Mouse (Mus musculus) kidney, postnatal 36 days (tissue): Measurements from ENCODE around the gene Cdc42ep2.

Experiments used
- DNase-seq, 2 experiments: peaks; one replicate each; pipeline ENCODE4 v3.0.0; 2021 to 2022; ENCODE audit warnings: mixed read lengths in 2 of 2

Gene Cdc42ep2

DNA sequence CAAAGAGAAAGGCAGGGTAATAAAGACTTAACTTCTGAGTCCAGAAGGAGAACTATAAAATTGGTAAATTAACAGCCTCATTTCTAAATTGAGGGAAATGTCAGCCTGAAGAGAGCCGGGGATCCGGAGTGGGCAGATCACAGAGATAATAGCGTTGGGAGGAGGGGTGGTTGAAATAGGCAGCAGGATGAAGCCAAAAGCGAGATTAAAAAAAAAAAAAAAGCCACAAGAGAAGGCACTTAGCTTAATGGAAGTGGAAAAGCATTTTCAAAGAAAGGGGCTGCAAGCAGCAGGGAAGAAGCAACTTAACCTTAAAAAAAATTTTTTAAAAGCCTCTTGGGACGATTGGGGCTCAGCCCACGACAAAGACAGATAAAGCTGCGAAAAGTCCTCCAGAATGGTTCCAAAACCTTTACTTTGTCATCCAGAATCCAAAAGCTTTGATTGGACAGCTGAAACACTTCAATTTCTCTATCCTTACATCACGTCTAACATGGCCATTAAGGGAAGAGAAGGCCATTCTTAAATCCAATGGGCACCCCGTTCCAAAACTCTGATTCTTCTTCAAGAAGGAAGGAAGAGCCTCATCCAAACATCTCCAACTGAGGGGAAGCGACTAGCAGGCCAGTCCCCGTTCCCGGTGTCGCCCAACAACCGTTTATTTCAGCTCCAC lies 13.1 kb downstream of the Cdc42ep2 start:
- no peak for DNase-seq

DNA sequence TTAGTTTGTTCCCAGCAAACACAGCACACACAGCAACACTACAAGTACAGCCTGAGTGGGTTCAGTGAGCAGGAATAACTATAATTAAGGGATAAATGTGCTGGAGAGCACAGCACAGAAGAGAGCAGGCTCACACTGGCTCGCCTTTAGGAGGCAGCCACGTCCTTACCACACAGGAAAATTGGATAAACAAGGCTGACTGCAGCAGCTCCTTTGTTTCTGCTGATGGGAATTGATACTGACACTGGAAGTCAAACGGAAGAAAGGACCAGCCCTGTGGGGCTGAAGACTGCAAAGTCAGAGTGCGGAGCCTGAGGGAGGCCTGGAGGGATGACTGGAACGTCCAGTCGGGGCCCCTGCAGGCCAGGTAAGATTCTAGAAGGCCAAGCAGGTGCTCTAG lies 14.4 kb downstream of the Cdc42ep2 start:
- no peak for DNase-seq

DNA sequence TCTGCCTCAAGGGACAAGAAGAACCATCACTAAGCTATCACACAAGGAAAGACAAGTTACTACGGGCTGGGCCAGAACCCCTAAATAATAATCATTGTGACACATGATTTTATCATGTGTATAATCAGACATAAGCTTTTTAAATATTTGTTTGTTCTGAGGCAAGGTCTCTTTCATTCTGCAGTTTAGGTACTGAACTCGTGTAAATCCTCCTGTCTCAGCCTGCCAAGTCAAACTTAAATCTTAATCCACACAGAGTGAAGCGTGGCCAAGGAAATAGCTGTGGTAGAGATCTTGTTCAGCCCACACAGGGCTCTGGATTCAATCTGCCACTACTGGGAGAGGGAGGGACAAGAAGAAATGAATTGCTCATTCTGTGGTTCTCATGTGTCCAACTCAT lies 17.3 kb downstream of the Cdc42ep2 start:
- no peak for DNase-seq

DNA sequence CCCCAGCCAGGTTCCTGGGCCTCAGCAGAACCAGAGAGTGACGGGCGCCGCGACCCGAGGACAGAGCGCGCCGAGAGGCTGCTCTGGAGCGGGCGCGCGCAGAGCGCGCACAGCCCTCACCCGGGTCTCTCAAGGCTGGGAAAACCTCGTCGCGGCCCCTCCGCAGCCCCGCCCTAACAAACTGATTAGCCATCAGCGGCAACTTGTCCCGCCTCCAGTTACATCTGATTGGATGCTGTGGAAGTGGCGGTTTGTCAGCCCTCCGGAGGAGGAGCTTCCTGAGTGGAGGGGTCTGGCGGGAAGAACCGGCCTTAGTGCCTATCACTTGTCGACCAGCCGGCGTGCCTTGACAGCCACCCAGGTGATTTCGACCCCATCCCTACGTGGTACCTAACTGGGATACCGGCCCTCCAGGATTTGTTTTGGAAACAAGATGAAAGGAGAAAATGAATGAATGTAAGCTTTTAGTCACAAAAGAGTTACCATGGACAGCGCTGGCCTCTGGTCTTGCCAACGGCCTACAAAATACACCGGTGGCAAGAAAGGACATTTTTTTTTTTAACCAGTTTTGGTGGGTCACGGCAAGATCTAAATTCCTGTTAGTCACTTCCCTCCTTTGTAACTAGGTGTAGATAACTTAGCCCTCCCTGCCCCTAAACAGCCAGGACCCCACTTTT lies 30.5 kb downstream of the Cdc42ep2 start, which contains the start of gene Tigd3:
Tigd3 (minus strand) TSS at position 148 of the 677 bp plus-strand sequence.
- DNase-seq, result peak; percentile 96 to 97

DNA sequence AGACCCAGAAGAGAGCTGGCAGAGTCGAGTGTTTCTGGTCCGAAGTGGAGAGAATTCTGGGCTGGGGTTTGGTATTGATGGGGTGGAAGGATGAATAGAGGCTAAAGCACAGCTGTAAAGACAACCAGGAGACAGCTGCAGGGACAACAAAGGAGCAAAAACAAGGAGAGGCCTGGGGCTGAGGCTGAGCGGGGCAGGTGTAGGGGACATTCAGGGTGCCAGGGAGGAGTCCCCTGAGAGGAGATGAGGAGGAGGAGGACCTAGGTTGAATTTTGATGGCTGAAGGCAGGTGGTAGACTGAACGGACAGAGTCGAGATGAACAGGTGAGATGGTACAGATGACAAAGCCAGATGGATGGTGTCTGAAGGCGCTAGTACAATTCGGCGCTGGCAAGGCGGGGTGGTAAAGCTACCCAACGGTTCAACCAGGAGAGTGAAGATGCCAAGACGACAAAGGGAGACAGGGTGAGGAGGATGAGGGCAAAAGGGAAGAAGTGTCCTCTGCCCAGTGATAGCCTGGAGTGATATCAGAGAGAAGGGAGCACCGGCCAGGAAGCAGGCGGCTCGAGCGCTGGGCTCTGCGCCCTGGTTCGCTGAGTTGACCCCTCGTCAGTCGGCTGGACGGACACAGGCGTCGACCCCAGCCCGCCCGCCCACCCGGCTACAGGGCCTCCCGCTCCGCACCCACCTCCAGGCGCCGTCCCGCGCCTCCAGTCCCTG lies 31.2 kb downstream of the Cdc42ep2 start:
- no peak for DNase-seq

DNA sequence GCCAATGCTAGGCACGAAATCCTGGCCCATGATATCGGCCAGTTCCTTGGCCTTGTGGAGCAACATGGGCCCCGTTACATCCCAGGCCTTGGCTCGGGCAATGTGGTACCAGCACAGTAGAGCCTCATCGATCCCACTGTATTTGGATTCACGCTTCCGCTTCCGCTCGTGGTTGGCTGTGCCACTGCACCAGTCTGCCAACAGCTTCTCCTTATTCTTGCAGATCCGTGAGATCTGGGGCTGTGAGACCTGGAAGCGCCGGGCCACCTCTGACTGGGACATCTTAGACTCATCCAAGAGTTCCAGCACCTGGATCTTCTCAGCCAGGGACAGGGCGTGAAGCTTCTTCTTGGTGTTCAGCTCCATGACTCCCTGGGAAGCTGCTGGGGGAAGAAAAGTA lies 31.9 kb downstream of the Cdc42ep2 start:
- no peak for DNase-seq

DNA sequence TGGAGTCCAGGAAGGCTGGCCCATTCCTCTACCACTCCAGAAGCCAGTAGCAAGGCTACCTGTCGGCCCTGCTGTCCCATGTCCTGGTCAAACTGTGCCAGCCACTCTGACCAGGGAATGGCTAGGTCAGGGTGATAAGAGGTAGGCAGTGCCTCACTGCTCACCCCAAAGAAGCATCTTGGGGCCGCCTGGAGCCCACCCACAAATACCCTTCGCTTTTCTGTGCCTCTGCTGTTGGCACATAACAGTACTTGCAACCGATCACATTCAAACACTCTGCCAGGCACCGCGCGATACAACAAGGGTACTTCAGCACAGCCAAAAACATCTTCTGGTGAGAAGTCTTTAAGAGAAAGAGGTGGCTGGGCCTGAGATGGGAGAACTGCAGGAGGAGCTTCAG lies 32.4 kb downstream of the Cdc42ep2 start:
- DNase-seq, result no peak

DNA sequence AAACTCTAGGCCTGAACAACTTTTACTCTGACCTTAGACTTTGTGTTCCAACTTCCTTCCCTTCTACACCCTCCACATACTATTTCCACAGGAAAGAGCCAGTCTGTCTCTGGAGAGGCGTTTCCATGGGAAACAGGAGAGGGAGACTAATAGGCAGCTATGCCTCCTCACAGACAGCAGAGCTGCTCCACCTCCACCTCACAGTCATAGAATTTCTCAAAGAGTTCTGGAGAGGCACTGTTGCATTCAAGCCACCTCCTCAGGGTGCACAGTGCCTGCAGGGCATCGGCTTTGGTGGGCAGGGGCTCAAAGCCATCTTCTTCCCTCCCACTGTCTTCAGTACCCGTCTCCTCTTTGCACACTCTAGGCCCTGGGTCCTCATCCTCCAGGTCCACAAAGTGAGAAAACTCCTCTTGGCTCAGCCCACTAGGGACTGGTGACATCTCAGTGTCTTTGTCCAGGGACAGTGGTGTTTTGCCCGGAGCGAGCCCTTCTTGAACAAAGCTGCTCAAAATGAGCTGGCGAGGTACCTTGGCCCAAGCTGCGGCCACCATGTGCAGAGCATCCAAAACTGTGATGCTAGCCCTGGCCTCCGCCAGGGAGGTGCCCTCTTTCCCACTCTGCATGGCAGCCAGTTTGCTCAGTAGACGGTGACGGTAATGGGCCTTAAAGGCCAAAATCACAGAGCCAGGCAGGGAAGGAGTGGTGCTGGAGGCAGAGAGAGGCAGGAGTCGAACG lies 32.9 kb downstream of the Cdc42ep2 start:
- DNase-seq, result peak in 1 of 2 experiments; percentile 28

DNA sequence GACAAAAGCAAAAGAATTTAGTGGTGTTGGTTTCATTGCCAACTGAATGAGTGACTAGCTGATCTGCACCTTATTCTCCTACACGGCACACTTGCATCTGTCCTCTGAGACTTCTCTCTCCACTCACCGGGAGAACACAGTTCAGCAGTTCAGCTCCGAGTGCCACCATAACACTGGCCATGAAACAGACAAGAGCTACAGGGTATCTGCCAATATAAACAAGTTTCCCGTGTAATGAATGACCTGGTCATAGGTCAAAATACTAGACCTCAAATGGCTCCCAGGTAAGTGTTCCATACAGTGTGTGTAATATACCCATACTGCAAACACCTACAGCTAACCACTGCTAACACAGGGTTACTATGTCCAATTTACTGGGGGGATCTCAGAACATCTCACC lies 35.4 kb downstream of the Cdc42ep2 start:
- DNase-seq, result peak in 1 of 2 experiments; percentile 23

DNA sequence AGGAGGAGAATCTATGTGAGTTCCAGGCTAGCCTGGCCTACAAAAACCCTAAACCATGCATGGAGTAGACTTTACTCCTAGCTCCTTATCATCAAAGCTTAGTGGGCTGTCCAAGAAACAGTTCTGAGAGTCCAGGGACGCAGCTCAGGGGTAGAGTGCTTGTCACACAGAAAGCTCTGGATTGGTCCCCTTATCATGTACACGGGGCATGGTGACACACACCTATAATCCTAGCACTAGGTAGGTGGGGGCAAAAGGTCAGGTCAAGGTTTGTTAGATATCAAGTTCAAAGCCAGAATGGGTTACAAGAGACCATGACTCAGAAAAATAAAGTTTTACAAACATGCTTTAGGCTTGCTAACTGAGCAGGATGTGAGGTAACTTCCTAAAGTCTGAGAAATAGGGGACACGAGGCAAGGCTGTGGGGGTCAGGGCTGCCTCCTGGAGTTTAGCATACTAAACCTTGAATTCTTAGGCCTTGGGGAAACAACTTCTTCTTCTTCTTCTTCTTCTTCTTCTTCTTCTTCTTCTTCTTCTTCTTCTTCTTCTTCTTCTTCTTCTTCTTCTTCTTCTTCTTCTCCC lies 37.3 kb downstream of the Cdc42ep2 start:
- DNase-seq, result no peak

DNA sequence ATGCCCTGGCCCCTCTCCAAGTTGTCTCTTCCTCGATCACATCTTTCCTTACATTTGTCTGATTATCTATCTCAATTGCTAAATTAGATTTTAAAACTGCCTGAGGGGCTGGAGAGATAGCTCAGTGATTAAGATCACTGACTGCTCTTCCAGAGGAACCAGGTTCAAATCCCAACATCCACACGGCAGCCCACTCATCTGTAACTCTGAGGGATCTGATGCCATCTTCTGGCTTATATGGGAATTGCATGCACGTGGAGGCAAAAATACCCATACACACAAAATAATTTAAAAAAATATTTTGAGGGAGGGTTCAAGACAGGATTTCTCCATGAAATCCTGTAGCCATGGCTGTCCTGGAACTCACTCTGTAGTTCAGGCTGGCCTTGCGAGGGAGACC lies 38.8 kb downstream of the Cdc42ep2 start:
- DNase-seq, result peak; percentile 29 to 59

DNA sequence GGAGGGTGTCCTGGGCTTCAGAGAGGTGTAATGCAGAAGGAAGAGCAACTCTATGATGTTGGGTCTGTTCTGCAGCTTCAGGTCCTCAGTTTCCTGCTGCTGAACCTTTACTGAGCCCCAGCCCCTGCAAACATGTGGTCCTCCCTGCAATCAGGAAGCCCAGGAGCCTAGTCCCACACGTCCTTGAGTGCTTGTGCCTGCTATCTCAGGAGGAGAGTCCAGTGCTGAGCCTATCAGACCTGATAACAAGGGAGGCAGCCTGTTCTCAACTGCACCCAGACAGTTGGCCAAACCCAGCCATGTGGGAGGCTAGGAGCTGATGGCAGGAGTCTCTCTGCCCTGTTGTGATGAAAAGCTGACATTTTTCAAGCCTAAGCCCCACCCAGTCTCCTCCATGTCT lies 40.7 kb downstream of the Cdc42ep2 start:
- no peak for DNase-seq

DNA sequence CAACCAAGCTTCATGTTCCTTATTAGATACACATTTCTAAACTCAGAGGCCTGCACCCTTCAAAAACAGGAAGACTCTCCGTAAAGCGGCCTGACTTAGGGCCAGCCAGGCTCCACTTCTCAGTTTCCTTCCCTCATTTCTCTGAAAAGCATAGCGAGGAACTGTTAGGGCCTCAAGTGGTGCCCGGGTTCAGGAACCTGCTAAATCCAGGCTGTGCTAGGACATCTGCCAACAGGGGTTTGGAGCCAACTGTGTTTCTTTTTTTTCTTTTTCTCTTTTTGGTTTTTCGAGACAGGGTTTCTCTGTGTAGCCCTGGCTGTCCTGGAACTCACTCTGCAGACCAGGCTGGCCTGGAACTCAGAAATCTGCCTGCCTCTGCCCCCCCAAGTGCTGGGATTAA lies 42.5 kb downstream of the Cdc42ep2 start:
- peak; percentile 26 to 46 for DNase-seq

DNA sequence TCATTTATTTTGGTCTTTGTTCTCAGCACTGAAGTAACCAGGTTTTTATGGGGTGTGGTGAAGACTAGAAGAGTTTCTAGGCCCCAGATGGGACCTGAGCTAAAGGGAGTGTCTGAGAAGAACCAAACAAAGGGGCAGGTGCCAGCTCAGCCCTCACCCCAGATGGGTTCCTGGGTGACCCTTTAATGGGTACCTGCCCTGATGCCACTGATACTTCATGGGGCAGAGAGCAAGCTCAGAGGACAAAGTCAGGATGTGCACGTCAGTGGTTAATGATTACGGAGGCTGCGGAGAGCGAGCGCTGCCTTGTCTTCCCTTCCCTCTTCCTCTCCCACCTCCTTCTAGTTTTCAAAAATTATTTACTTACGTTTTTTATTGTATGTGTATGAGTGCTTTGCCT lies 43.5 kb downstream of the Cdc42ep2 start:
- DNase-seq, result peak; percentile 78

DNA sequence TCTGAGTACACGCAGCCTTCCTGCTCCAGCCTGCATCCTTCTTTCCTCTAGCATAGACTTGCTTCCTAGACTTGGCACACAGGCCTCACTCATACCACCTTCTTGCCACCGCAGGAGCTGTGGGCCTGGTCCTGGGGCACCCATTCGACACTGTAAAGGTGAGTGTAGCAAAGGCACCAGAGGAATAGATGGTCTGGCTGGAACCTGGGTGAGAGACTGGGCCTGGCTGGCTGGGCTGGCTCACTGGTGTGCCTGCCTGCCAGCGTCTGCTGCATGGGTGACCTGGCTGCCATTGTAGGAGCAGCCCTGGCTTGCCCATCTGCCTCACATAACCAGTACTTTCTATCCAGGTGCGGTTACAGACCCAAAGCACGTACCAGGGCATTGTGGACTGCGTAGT lies 44.9 kb downstream of the Cdc42ep2 start:
- DNase-seq, result no peak

DNA sequence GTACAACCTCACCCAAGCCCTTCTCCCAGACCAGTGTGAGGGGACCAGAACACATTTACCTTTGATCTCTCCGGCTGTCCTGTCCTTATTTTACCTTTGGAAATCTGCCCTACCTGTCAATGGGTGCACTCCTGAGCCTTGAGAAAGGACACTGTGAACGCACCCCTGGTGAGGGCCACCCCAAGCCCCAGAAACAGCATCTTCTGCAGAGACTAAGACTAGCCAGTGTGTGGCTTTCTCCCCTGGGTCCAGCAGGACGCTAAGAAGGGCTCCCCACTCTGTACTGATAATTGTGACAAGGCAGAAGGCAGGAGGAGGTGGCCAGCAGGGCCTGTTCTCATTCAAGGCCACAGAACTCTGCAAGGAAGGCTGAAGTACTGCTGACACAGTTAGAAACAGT lies 45.7 kb downstream of the Cdc42ep2 start:
- peak in 1 of 2 experiments; percentile 41 for DNase-seq

DNA sequence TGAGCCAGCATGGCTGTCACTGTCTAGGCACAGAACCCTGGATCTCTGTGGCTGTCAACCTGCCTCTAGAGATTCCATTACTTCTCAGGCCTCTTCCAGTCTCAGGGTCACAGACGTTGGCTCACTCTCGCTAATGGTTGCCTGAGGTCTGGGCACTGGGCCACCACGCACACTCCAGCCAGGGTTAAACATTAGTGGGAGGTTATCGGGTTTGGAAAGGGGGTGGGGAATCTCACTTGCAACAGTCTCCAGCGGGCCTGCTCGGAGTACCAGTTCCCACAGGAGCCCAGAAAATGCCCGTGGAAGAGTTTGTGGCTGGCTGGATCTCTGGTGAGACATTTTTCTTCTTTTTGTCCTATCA lies 46.3 kb downstream of the Cdc42ep2 start:
- DNase-seq, result peak; percentile 92 to 95

DNA sequence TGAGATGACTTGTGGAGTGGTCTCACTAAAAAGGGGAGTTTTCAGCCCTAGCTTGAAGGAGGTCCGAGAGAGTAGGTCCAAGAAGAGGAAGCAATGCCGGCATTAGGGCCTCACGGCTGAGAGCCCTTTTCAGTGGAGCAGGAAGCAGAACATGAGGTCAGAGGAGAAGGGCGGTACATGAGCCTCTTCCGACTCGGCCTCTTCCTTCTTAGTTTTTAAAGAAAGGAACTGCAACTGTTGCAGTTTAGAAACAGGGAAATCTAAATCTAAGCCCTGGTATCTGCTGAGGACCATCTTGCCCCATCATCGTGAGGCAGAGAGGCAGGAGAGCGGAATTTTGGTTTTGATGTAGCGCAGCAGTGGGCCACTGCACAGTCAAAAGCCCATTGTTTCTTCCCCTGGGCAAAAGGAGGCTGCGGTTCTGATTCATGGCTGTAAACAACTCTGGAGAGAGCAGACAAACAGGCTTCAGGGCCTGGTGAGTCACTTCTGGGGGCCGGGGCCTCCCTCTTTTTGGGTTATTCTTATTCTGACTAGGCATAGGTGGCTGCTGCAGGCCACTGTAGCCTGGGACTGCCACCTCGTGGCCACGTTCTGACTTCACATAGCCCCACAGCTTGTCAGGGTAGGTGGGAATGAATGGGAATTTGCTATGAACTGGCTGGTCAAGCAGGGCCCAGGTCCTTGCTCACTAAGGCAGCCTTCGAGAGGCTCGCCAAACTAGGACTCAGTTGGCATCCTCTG lies 46.8 kb downstream of the Cdc42ep2 start, which contains the start of gene Slc25a45:
Slc25a45 (plus strand) TSS at position 191 of the 744 bp plus-strand sequence.
- peak; percentile 75 to 85 for DNase-seq

DNA sequence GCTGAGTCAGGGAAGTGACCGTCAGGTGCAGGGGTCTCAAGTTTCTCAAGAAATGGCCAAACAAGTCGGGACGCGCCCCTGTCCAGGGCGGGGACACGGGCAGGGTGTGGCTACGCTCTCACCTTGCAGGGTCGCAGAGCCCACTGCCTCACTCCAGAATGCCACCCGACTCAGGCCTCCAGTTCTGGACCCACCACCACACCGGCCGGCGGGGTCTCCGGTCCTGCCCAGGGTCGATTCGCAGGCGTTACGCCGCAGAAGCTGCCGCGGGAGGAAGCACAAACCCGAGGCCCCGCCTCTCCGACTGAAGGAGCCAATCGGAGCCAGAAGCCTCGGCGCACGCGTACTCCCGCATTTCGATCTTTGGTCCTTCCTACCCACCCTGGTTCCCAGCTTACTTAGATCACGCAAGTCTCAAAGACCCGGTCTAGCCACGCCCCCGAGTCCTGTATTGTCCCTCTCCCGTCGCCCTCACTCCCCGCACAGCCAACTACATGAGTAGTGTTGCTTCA lies 49.6 kb downstream of the Cdc42ep2 start, which contains the start of gene Frmd8:
Frmd8 (minus strand) TSS at position 306 of the 512 bp plus-strand sequence.
- DNase-seq, result peak; percentile 97 to 98

DNA sequence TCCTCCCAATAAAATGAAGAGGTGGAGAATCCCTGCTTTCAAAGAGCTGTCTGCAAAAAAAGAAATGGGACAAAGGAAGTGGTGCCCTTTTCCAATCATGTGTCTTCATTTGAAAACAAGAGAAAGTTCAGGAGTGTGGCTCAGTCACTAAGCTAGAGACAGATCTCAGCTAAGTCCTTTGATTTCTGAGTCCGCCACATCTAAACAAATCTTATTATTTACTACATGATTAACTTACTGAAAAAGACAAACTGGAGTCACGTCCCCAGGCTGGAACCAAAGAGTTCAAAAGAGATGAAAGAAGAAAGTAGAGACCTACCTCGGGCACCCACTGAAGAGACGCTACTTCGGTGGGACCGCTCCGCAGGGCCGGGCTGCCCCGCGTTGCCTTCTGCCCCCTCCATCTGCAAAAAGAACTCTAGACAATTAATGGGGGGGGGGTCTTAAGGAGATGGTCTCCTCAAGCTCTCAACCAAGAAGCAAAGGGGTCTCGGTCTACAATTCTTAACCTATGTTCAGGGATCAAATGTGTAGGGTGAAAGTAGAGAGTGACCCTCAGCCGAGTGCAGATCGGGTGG lies 50.1 kb downstream of the Cdc42ep2 start:
- DNase-seq, result no peak

DNA sequence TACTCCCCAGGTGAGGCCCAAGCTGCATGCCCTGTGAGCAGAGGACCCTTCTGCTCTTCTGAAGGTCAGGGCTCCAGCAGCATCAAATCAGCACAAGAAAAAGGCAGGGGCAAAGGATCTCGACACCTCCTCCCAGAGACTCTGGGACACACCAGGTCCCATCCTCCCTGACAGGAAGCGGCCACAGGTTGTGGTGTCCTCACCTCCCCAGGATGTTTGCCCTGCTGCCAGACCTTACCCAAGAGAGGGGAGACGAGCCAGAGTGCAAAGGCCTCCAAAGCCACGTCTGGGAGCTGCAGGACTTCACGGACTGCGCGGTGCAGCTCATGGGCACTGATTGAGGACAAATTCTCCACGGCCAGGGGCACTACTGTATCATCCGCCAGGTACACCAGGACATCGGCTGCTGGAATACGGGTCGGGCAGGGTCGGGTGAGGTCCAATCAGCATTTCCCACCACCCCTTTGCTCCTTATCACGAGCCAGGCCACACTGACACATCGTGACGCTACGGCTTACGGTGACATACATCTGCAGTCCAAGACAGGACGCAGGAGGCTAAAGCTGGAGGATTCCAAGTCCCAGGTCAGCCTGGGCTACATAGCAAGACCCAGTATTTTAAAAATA lies 51.6 kb downstream of the Cdc42ep2 start:
- no peak for DNase-seq
